Mouse (Mus musculus) midbrain, embryonic 11.5 days (tissue): ENCODE measurements at regions not wholly inside any gene's neighbourhood (a gene's known extent, or its start where the extent isn't known, plus 50 kb on each side); places are given as distances from the start of the nearest gene placed in this dataset.

Experiments used
- ATAC-seq: fragments of 200-750 bp; cut with Nextera tagmentation; 2 replicates; pipeline ENCODE4 v1.8.0; 2017; ENCODE audit warnings: moderate TSS enrichment, moderate library complexity; ENCODE audit not compliant: low FRiP score
- DNase-seq: peaks from one replicate; pipeline ENCODE4 v3.0.0; 2015; ENCODE audit warnings: low spot score; ENCODE audit errors: missing footprints
- H3K27ac ChIP-seq: fragments of 300-500 bp; sonication (generic); 2 replicates; pipeline ENCODE4 v1.5.1; 2014; ENCODE audit warnings: low read depth, low read length
- H3K27me3 ChIP-seq: fragments of 300-500 bp; sonication (generic); 2 replicates; pipeline ENCODE4 v1.6.1; 2014; ENCODE audit warnings: mild to moderate bottlenecking, low read length, moderate library complexity, mixed read lengths; ENCODE audit not compliant: control insufficient read depth, insufficient read depth
- H3K36me3 ChIP-seq: fragments of 300-500 bp; sonication (generic); 2 replicates; pipeline ENCODE4 v1.6.1; 2014; ENCODE audit warnings: mild to moderate bottlenecking, low read length, moderate library complexity, mixed read lengths; ENCODE audit not compliant: control insufficient read depth, insufficient read depth
- H3K4me1 ChIP-seq: fragments of 300-500 bp; sonication (generic); 2 replicates; pipeline ENCODE4 v1.6.1; 2014; ENCODE audit warnings: low read length; ENCODE audit not compliant: control insufficient read depth, insufficient read depth
- H3K4me2 ChIP-seq: fragments of 300-500 bp; sonication (generic); 2 replicates; pipeline ENCODE4 v1.6.1; 2014; ENCODE audit warnings: mild to moderate bottlenecking, moderate library complexity
- H3K4me3 ChIP-seq: fragments of 300-500 bp; sonication (generic); 2 replicates; pipeline ENCODE4 v1.5.1; 2014; ENCODE audit warnings: low read depth, low read length
- H3K9ac ChIP-seq: fragments of 300-500 bp; sonication (generic); 2 replicates; pipeline ENCODE4 v1.6.1; 2014; ENCODE audit warnings: low read length
- H3K9me3 ChIP-seq: fragments of 300-500 bp; sonication (generic); 2 replicates; pipeline ENCODE4 v1.6.1; 2016; ENCODE audit warnings: low read length; ENCODE audit not compliant: control insufficient read depth
- WGBS: fragments of 180-500 bp; shearing (Covaris S2); extraction: QIAGEN DNeasy Blood & Tissue Kit; methylation state at CpG from one replicate; pipeline ENCODE4 v1.1.7; 2014; 5-methylcytosine and 5-hydroxymethylcytosine counted together

DNA sequence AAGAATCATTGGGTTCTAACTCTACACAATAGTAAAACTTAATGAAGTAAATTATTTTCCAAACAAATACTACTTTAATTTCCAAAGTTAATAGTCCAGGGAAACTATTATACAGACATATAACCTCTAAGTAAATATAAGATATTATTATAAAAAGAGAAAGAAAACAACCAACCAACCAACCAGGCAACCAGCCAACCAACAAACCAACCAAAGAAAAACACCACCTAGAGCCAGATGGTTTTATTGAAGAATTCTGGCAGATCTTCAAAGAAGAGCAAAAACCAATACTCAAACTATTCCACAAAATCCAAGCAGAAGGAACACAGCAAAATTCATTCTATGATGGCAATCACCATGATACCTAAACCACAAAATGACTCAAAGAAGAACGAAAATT, 1418.0 kb upstream of the Pabpc4l start:
- H3K36me3 ChIP-seq = no peaks in the 10 kb centered on the region
- H3K9me3 ChIP-seq = no peaks in the 10 kb centered on the region
- no peak overlapping the region for H3K9ac ChIP-seq
- no peak overlapping the region for H3K27ac ChIP-seq
- no peak overlapping the region for H3K4me3 ChIP-seq
- H3K4me2 ChIP-seq = no peak overlapping the region
- H3K27me3 ChIP-seq = no peaks in the 10 kb centered on the region
- ATAC-seq (no peak), DNase-seq (no peak)
- WGBS = 80% methylated on average over 1 of the region's 1 CpGs
- no peaks in the 10 kb centered on the region for H3K4me1 ChIP-seq

GRCm38 (mm10) chr3:47863591-47863990, 1415.6 kb upstream of the Pabpc4l start:
- H3K36me3 ChIP-seq = no peaks in the 10 kb centered on the region
- H3K27ac ChIP-seq = no peak overlapping the region
- no peaks in the 10 kb centered on the region for H3K27me3 ChIP-seq
- H3K9me3 ChIP-seq = no peaks in the 10 kb centered on the region
- H3K9ac ChIP-seq = no peak overlapping the region
- no peak for ATAC-seq
- WGBS = 80% methylated on average over 1 of the region's 1 CpGs
- DNase-seq = no peak
- H3K4me2 ChIP-seq = no peak overlapping the region
- no peak overlapping the region for H3K4me3 ChIP-seq
- H3K4me1 ChIP-seq = no peaks in the 10 kb centered on the region

- H3K4me3 ChIP-seq = no peak overlapping the region
- H3K27me3 ChIP-seq = no peaks in the 10 kb centered on the region
- H3K9ac ChIP-seq = no peak overlapping the region
- H3K27ac ChIP-seq = no peak overlapping the region
- DNase-seq = peak; percentile 69
- no peaks in the 10 kb centered on the region for H3K4me1 ChIP-seq
- no peak for ATAC-seq
- no peaks in the 10 kb centered on the region for H3K36me3 ChIP-seq
- H3K9me3 ChIP-seq = no peaks in the 10 kb centered on the region
- no peak overlapping the region for H3K4me2 ChIP-seq
Measured at GRCm38 (mm10) chr3:47845613-47846012, 1397.6 kb upstream of the Pabpc4l start.

- WGBS = 72% methylated on average over 3 of the region's 3 CpGs
- no peak overlapping the region for H3K4me2 ChIP-seq
- no peak for ATAC-seq
Measured at GRCm38 (mm10) chr3:47836541-47837240, 1388.7 kb upstream of the Pabpc4l start.

DNA sequence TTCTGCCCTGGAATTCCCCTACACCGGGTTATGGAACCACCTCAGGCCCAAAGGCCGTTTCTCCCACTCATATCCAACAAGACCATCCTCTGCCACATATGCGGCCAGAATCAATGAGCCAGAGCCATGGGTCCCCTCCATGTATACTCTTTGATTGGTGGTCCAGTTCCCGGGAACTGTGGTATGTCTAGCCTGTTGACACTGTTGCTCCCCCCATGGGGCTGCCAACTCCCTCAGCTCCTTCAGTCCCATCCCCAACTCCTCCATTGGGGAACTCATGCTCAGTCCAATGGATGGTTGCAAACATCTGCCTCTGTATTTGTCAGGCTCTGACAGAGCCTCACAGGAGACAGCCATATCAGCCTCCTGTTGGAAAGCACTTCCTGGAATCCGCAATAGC, 1370.3 kb upstream of the Pabpc4l start:
- DNase-seq (no peak), ATAC-seq (no peak)
- Histone ChIP-seq H3K4me1 (no peaks in the 10 kb centered on the region), H3K36me3 (no peaks in the 10 kb centered on the region), H3K9me3 (peaks cover 3% of the 10 kb centered on the region; the same call in 1 of the 2 replicates), H3K27me3 (no peaks in the 10 kb centered on the region), H3K9ac (no peak overlapping the region), H3K4me3 (no peak overlapping the region), H3K27ac (no peak overlapping the region), H3K4me2 (no peak overlapping the region)
- 91% methylated on average over 5 of the region's 5 CpGs for WGBS

More at GRCm38 (mm10) chr3:47836541-47837240, 1388.7 kb upstream of the Pabpc4l start:
- no peaks in the 10 kb centered on the region for H3K36me3 ChIP-seq
- H3K4me3 ChIP-seq = no peak overlapping the region
- no peaks in the 10 kb centered on the region for H3K27me3 ChIP-seq
- H3K27ac ChIP-seq = no peak overlapping the region
- H3K9me3 ChIP-seq = no peaks in the 10 kb centered on the region
- no peak for DNase-seq
- no peak overlapping the region for H3K9ac ChIP-seq
- no peaks in the 10 kb centered on the region for H3K4me1 ChIP-seq

- H3K4me3 ChIP-seq = no peak overlapping the region
- no peak overlapping the region for H3K4me2 ChIP-seq
- no peak overlapping the region for H3K9ac ChIP-seq
- H3K27ac ChIP-seq = no peak overlapping the region
- H3K9me3 ChIP-seq = peaks cover 3% of the 10 kb centered on the region; the same call in 1 of the 2 replicates
- H3K27me3 ChIP-seq = no peaks in the 10 kb centered on the region
- DNase-seq = no peak
- WGBS = 89% methylated on average over 4 of the region's 4 CpGs
- no peaks in the 10 kb centered on the region for H3K36me3 ChIP-seq
- ATAC-seq = no peak
- no peaks in the 10 kb centered on the region for H3K4me1 ChIP-seq
Measured at GRCm38 (mm10) chr3:47817564-47817963, 1369.5 kb upstream of the Pabpc4l start.
